Mouse (Mus musculus) embryonic facial prominence, embryonic 13.5 days (tissue): ENCODE measurements around the gene Pofut2. TPM values are rescaled to one million over a fixed set of nuclear protein-coding genes. Genes with fewer than 3 reads are reported as not detected.

Source experiments
- ATAC-seq: fragments of 200-750 bp; cut with Nextera tagmentation; 2 replicates; pipeline ENCODE4 v1.8.0; 2017; ENCODE audit warnings: low read depth; ENCODE audit not compliant: insufficient number of reproducible peaks, insufficient read depth, low FRiP score, low TSS enrichment
- H3K27ac ChIP-seq: fragments of 300-500 bp; sonication (generic); 2 replicates; pipeline ENCODE4 v1.5.1; 2015; ENCODE audit warnings: moderate library complexity, mild to moderate bottlenecking, inconsistent platforms
- H3K27me3 ChIP-seq: fragments of 300-500 bp; sonication (generic); 2 replicates; pipeline ENCODE4 v1.6.1; 2015; ENCODE audit warnings: mild to moderate bottlenecking, inconsistent platforms
- H3K36me3 ChIP-seq: fragments of 300-500 bp; sonication (generic); 2 replicates; pipeline ENCODE4 v1.6.1; 2015; ENCODE audit warnings: mild to moderate bottlenecking, inconsistent platforms
- H3K4me1 ChIP-seq: fragments of 300-500 bp; sonication (generic); 2 replicates; pipeline ENCODE4 v1.6.1; 2015; ENCODE audit warnings: inconsistent platforms
- H3K4me2 ChIP-seq: fragments of 300-500 bp; sonication (generic); 2 replicates; pipeline ENCODE4 v1.6.1; 2015; ENCODE audit warnings: moderate library complexity, mild to moderate bottlenecking, inconsistent platforms
- H3K4me3 ChIP-seq: fragments of 300-500 bp; sonication (generic); 2 replicates; pipeline ENCODE4 v1.5.1; 2015; ENCODE audit warnings: mild to moderate bottlenecking, inconsistent platforms
- H3K9ac ChIP-seq: fragments of 300-500 bp; sonication (generic); 2 replicates; pipeline ENCODE4 v1.6.1; 2015; ENCODE audit warnings: mild to moderate bottlenecking, inconsistent platforms
- H3K9me3 ChIP-seq: fragments of 300-500 bp; sonication (generic); 2 replicates; pipeline ENCODE4 v1.6.1; 2016; ENCODE audit warnings: inconsistent platforms
- WGBS: fragments of 180-500 bp; shearing (Covaris S2); methylation state at CpG from one replicate; pipeline ENCODE4 v1.1.7; 2015; ENCODE audit warnings: mixed read lengths; 5-methylcytosine and 5-hydroxymethylcytosine counted together
- polyA plus RNA-seq: library from polyadenylated mRNA; unstranded; fragments of >200 nt; fragmentation: Nextera tagmentation; extraction: Ambion mirVana; gene quantifications from 2 replicates; pipeline ENCODE4 v1.2.1, GENCODE M21; 2015

Pofut2 gene
- 132 and 134 TPM in 2 replicates for polyA plus RNA-seq

DNA sequence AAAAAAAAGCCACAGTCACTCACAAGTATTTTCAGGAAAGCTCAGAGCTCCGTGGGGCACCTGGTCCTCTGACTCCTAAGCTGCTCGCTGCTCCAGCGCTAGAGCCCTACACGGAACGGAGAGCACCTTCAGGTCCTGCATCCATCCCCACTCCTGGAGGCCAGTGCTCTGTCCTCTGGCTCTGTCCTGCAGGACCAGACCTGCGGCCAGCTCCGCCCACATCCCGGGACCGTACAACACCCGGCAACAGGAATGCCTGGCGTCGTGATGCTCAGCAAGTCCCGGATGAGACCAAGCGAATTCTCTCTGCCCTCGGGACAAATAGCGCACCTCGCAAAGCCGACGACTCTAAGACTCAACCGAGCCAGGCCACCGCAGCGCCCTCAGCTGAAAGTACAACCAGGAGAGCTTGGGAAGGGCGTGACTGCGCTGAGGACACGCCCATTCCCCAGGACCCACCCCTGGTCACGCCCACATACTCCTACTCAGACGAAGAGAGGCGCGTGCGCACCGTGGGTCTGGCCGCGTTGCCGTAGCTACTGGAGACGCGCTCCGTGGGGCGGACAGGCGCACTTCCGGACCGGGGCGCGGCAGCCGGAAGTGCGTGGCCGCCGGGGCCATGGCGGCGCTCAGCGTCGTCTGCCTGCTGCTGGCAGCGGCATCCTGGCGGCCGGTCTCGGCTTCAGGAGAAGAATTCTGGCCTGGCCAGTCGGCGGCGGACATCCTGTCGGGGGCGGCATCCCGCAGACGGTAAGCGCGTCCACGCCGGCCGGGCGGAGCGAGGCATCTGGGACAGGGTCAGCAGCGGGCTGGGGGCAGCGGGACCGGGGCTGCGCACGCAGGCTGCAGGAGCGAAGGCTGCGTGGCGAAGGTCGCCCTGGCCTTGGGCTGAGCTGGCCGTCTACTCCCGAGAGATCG, at the start of gene Pofut2:
Gene Pofut2 (plus strand): TSS at position 515 of the 918 bp plus-strand sequence.
- Histone ChIP-seq H3K27ac (peak within 1 kb of the TSS; percentile 89), H3K9me3 (no peaks in the 10 kb centered on the region), H3K4me1 (peaks cover 25% of the 10 kb centered on the region), H3K4me2 (peak within 1 kb of the TSS; percentile 86), H3K36me3 (peaks cover 35% of the 10 kb centered on the region), H3K4me3 (peak within 1 kb of the TSS; percentile 91), H3K9ac (peak within 1 kb of the TSS; percentile 92), H3K27me3 (no peaks in the 10 kb centered on the region)
- ATAC-seq = peak; percentile 96
- WGBS = under 1% methylated on average over 81 of the region's 81 CpGs

DNA sequence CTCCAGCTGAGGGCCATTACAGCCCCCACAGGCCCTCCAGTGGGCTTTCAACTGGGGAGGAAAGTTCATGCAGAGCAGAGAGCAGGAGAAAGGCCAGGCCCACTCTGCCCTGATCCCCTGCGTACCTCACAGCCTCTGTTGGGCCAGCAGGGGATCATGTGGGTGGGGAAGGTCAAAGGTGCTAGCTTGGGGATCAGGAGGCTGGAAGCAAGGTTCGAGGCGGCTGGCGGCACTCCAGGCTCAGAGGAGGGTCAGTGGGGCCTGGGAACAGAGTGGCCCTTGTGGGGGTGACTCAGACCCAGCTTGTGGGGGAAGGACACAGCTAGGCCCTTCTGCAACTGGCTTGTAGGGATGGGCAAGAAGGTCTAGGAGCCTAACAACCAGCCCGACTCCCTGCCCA, 49.8 kb upstream of the Pofut2 start:
- Histone ChIP-seq H3K9ac (no peak overlapping the region), H3K4me3 (no peak overlapping the region), H3K4me1 (peaks cover 23% of the 10 kb centered on the region), H3K27me3 (no peaks in the 10 kb centered on the region), H3K36me3 (no peaks in the 10 kb centered on the region), H3K9me3 (no peaks in the 10 kb centered on the region), H3K4me2 (no peak overlapping the region), H3K27ac (no peak overlapping the region)
- WGBS = 51% methylated on average over 5 of the region's 5 CpGs
- ATAC-seq = no peak

DNA sequence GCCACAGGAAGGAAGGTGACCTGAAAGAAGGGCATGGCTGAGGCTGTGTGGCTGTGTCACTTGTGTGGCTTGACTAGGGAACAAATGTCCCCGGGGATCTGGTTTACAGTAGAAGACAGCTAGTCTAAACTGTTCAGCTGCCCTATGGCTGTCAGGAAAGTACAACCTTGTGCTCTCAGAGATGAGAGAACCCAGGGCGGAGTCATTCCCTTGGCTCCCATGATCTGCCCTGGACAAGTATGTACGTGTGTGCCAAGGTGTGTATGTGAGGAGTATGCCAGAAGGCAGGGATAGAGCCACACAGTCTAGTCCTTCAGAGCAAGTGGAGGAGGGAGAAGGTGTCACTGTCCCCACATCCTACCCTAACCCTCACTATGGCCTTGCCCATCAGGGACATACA, 48.4 kb upstream of the Pofut2 start:
- H3K4me2 ChIP-seq = no peak overlapping the region
- H3K9me3 ChIP-seq = no peaks in the 10 kb centered on the region
- peaks cover 32% of the 10 kb centered on the region for H3K4me1 ChIP-seq
- ATAC-seq = no peak
- WGBS = 90% methylated on average over 3 of the region's 3 CpGs
- no peaks in the 10 kb centered on the region for H3K27me3 ChIP-seq
- H3K4me3 ChIP-seq = no peak overlapping the region
- H3K9ac ChIP-seq = no peak overlapping the region
- no peaks in the 10 kb centered on the region for H3K36me3 ChIP-seq
- no peak overlapping the region for H3K27ac ChIP-seq

DNA sequence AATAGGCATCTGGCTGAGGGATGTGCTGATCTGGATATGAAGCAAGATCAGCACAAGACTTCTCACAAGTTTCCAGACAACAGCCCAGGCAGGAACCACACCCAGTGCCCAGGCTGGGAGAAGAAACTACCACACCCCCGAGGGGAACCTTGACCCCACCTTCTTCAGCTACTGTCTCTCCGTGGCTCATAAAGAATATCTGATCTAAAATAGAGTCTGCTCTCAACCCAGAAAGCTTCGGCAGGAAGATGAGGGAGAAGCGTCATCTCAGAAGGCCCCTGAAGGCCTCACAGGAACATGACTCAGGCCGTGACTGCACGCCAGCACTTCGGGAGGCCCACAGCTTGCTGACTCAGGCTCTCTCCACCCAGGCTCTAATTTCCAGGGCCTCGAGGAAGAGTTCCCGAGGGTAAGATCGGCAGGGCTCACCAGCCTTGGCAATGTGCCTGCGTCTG, 47.9 kb upstream of the Pofut2 start:
- H3K4me1 ChIP-seq = peaks cover 35% of the 10 kb centered on the region
- H3K27ac ChIP-seq = peak overlapping the region; percentile 57; the same call in 1 of the 2 replicates
- no peak overlapping the region for H3K4me3 ChIP-seq
- H3K9ac ChIP-seq = no peak overlapping the region
- H3K9me3 ChIP-seq = no peaks in the 10 kb centered on the region
- no peaks in the 10 kb centered on the region for H3K36me3 ChIP-seq
- H3K27me3 ChIP-seq = no peaks in the 10 kb centered on the region
- 36% methylated on average over 11 of the region's 11 CpGs for WGBS
- ATAC-seq = no peak
- H3K4me2 ChIP-seq = no peak overlapping the region

DNA sequence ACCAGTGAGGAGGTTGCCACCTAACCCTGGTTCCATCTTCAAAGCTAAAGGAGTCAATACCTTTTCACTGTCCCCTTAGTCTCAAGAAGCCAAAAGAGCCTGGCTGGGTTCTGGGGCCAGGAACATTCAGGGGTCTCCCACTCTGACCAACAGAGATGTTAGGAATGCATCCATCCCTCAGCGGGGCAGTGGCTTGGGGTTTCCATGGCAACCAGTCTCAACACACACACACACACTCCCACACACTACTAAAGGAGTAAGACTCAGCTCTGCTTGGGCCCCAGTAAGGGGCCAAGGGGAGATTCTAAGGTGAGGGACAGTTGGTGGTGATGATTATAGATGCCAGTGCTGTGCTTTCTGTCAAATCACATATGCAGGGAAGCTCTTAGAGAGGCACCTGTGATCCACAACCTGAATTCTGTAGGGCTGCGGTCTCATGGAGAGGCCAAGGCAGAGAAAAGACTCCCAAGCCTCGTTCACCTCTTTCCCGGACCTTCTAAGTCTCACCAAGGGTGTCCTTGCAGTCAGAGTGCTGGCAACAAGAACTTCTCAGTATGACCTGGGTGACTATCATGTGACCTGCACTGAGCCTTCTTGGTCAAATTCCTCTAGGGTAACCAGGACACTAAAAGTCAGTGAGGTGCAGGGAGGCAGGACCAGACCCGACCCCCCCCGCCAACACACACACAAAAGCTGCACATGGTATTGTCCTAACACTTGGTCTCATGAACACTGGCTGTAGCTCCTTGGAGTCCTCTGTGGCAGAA, 46.5 kb upstream of the Pofut2 start:
- Histone ChIP-seq H3K27ac (no peak overlapping the region), H3K9me3 (no peaks in the 10 kb centered on the region)
- WGBS = 87% methylated on average over 6 of the region's 6 CpGs

DNA sequence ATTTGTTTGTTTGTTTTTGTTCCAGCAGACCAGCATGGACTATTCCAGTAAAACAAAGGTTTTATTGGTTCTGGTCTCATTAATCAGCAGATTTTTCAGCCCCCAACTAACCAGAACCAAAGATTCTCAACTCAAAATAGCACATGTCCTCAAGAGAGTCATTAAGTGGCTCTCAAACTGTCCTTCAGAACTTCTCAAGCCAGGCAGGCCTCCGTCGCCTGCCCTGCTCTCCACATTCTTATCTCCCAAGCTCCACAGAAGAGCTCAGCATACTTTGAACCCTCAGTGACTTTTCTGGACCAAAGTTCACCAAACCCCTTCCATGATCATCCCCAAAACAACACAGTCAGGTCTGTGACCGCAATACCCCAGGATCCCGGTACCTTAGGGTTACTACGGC, 45.5 kb upstream of the Pofut2 start:
- H3K9ac ChIP-seq = no peak overlapping the region
- H3K36me3 ChIP-seq = no peaks in the 10 kb centered on the region
- H3K27me3 ChIP-seq = no peaks in the 10 kb centered on the region
- H3K4me1 ChIP-seq = peaks cover 27% of the 10 kb centered on the region
- H3K9me3 ChIP-seq = no peaks in the 10 kb centered on the region
- H3K4me2 ChIP-seq = no peak overlapping the region
- ATAC-seq = no peak
- WGBS = 96% methylated on average over 5 of the region's 5 CpGs
- no peak overlapping the region for H3K27ac ChIP-seq
- no peak overlapping the region for H3K4me3 ChIP-seq

More for the DNA sequence above, 46.5 kb upstream of the Pofut2 start:
- Histone ChIP-seq H3K27me3 (no peaks in the 10 kb centered on the region), H3K4me2 (no peak overlapping the region), H3K4me3 (no peak overlapping the region), H3K9ac (no peak overlapping the region), H3K4me1 (peaks cover 27% of the 10 kb centered on the region), H3K36me3 (no peaks in the 10 kb centered on the region)
- no peak for ATAC-seq

DNA sequence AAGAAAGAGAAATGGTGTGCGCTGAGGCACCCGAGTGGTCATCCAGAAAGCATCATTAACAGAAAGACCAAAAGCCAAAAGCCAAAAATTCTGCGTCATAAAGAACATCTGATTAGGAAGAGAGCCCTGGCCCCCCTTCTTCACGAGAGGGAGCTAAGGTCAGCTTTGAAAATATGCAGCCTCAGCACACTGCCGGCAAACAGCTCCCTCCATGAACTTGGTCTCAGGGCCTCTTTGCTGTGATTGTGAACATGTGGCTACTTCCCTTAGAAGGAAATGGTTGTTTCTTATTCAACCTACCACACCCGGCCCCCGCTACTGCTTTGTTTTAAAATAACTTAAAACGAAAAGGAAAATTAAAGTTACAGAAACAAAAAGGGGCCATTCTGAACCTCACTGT, 44.4 kb upstream of the Pofut2 start:
- no peak for ATAC-seq
- WGBS = 47% methylated on average over 8 of the region's 8 CpGs
- Histone ChIP-seq H3K4me3 (no peak overlapping the region), H3K9ac (no peak overlapping the region), H3K4me1 (peaks cover 27% of the 10 kb centered on the region), H3K9me3 (no peaks in the 10 kb centered on the region), H3K36me3 (no peaks in the 10 kb centered on the region), H3K4me2 (no peak overlapping the region), H3K27ac (peak overlapping the region; percentile 5; the same call in 1 of the 2 replicates), H3K27me3 (no peaks in the 10 kb centered on the region)

DNA sequence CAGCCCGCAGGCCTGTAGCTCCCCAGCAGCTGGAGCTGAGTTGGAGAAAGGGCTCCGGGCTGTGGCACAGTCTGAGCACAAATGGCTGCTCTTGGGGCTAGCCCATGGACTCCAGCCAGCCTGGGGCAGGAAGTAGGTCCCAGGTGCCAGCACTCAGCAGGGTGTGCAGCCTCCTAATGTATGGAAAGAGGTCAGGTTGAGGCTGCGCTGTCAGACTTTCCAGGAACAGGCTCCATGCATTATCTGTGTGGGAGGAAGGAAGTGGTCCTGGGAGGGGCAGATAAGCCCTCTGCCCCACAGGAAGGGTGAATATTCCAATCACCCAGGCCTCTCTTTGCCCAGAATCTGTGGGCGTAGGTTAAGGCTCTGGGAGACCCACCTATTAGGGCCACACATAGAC, 43.4 kb upstream of the Pofut2 start:
- Histone ChIP-seq H3K9me3 (no peaks in the 10 kb centered on the region), H3K4me1 (peaks cover 27% of the 10 kb centered on the region), H3K4me2 (no peak overlapping the region), H3K4me3 (no peak overlapping the region), H3K36me3 (no peaks in the 10 kb centered on the region), H3K9ac (no peak overlapping the region), H3K27me3 (no peaks in the 10 kb centered on the region), H3K27ac (0 out of 2 replicates have a peak overlapping the region, but pooled peaks have one; percentile 34)
- 48% methylated on average over 4 of the region's 4 CpGs for WGBS
- no peak for ATAC-seq

DNA sequence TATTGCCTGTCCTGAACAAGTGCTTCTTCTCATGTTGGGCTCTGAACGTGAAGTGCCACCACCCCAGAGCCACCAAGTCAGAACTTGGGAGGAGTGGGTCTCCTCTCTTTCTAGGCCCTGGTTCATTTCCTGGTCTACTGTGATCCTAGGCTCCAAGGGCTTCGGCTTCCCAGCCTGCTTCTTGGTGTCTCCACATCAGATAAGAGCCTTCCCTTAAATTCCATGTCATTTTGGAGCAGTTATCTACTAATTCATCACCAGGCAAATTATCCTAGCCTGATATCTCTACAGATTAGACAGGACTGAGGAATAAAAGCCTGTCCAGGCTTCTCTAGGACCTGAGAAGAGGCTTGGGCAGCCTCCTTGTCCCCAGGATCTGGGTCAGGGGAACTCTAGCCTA, 42.7 kb upstream of the Pofut2 start:
- ATAC-seq = no peak
- H3K9me3 ChIP-seq = no peaks in the 10 kb centered on the region
- 72% methylated on average over 2 of the region's 2 CpGs for WGBS

DNA sequence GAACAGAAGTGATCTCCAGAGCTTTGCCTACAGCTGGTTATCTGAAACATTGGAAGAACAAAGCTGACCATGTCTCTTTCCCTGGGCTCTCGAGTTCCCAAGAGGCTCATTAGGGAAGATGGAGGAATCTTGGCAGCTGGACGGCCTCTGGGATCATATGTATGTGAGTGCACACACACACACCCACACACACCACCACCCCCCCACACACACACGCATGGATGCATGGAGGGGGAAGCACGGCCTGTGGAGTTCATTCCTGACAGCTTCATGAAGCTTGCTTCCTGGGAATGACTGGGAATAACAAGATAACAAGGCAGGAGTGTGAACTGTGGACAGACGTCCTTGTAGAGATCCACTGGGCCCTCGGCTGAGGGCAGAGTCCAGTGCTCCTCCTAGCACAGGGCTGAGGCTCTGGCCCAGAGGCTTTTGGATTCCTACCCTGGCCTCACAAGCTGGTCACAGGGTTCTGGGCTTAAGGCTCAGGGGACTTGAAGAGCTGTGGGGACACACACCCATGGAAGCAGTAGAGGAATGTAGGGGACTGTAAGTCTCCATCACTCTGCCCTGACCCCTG, 41.8 kb upstream of the Pofut2 start:
- no peak overlapping the region for H3K4me2 ChIP-seq
- no peaks in the 10 kb centered on the region for H3K27me3 ChIP-seq
- H3K4me1 ChIP-seq = peaks cover 17% of the 10 kb centered on the region
- no peaks in the 10 kb centered on the region for H3K9me3 ChIP-seq
- no peak overlapping the region for H3K9ac ChIP-seq
- WGBS = 73% methylated on average over 6 of the region's 6 CpGs
- ATAC-seq = no peak
- no peak overlapping the region for H3K4me3 ChIP-seq
- no peak overlapping the region for H3K27ac ChIP-seq
- no peaks in the 10 kb centered on the region for H3K36me3 ChIP-seq

More for the DNA sequence above, 42.7 kb upstream of the Pofut2 start:
- no peak overlapping the region for H3K27ac ChIP-seq
- no peak overlapping the region for H3K4me2 ChIP-seq
- H3K36me3 ChIP-seq = no peaks in the 10 kb centered on the region
- peaks cover 21% of the 10 kb centered on the region for H3K4me1 ChIP-seq
- H3K9ac ChIP-seq = no peak overlapping the region
- H3K27me3 ChIP-seq = no peaks in the 10 kb centered on the region
- no peak overlapping the region for H3K4me3 ChIP-seq

DNA sequence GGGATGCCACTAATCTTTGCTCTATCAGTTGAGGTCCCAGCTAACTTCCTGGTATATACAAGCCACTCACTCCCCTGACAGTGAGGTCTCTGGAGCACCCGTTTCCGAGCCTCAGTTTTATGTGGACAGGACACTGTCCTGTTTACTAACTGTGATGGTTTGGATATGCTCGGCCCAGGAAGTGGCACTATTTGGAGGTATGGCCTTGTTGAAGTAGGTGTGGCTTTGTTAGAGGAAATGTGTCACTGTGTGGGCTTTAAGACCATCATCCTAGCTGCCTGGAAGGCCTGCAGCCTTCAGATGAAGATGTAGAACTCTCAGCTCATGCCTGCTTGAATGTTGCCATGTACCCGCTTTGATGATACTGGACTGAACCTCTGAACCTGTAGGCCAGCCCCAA, 41.0 kb upstream of the Pofut2 start:
- no peak overlapping the region for H3K27ac ChIP-seq
- H3K4me2 ChIP-seq = no peak overlapping the region
- no peak overlapping the region for H3K4me3 ChIP-seq
- H3K9ac ChIP-seq = no peak overlapping the region
- H3K4me1 ChIP-seq = peaks cover 17% of the 10 kb centered on the region
- no peak for ATAC-seq
- WGBS = 93% methylated on average over 4 of the region's 4 CpGs
- no peaks in the 10 kb centered on the region for H3K36me3 ChIP-seq
- H3K27me3 ChIP-seq = no peaks in the 10 kb centered on the region
- no peaks in the 10 kb centered on the region for H3K9me3 ChIP-seq
